Mouse (Mus musculus): ENCODE results near the gene Nckap5l. TPM values are rescaled to one million over a fixed set of nuclear protein-coding genes. Genes with fewer than 3 reads are reported as not detected.
A peak's percentile ranks its signal among the peaks of the same experiment; 100 is the strongest.
"Not testable (repeated sequence)": the region's sequence is repeated elsewhere in the genome, so short reads cannot be mapped to it uniquely, and the experiment has no call there.

Nckap5l gene
- polyA plus RNA-seq, 1 experiment from 2014 or later, result 9.2 TPM

GRCm38 (mm10) chr15:99449751-99450280, 7.7 kb downstream of the Nckap5l start:
- 22% methylated on average over 8 of the region's 8 CpGs for WGBS
- no peak for ATAC-seq (ENCODE audit: insufficient number of reproducible peaks, insufficient read depth, low FRiP score, low read depth)

GRCm38 (mm10) chr15:99449131-99449750, 8.3 kb downstream of the Nckap5l start:
- H3K4me1 ChIP-seq (ENCODE audit: control insufficient read depth in 2 of 2, insufficient read depth in 2 of 2, low read length in 2 of 2), result peaks cover 25 to 29% of the 10 kb centered on the region in 2 experiments
- peak overlapping the region; percentile 50 for H3K9ac ChIP-seq (ENCODE audit: low read length)
- peak; percentile 80 for ATAC-seq (ENCODE audit: insufficient number of reproducible peaks, insufficient read depth, low FRiP score, low read depth)
- peak overlapping the region; percentile 52 for H3K4me2 ChIP-seq (ENCODE audit: low read length)
- H3K27me3 ChIP-seq (ENCODE audit: control insufficient read depth, insufficient read depth, low read length), result no peaks in the 10 kb centered on the region
- H3K27ac ChIP-seq (replicated peaks in 1 of 2; ENCODE audit: control insufficient read depth in 1 of 2, insufficient read depth in 1 of 2, low read depth in 2 of 2, low read length in 2 of 2), result peak overlapping the region; percentile 78 to 87
- H3K36me3 ChIP-seq (ENCODE audit: control insufficient read depth, insufficient read depth, low read length), result peaks cover 29% of the 10 kb centered on the region
- peak overlapping the region in 1 of 2 experiments; percentile 4; a peak in 1 of 4 replicates for H3K4me3 ChIP-seq (ENCODE audit: control insufficient read depth in 1 of 2, insufficient read depth in 1 of 2, low read depth in 1 of 2, low read length in 2 of 2)
- 10% methylated on average over 9 of the region's 9 CpGs for WGBS
- no peaks in the 10 kb centered on the region for H3K9me3 ChIP-seq (ENCODE audit: control insufficient read depth, low read length)

More at GRCm38 (mm10) chr15:99449751-99450280, 7.7 kb downstream of the Nckap5l start:
- Histone ChIP-seq H3K4me1 (ENCODE audit: control insufficient read depth in 2 of 2, insufficient read depth in 2 of 2, low read length in 2 of 2) (peaks cover 26 to 29% of the 10 kb centered on the region in 2 experiments), H3K27me3 (ENCODE audit: control insufficient read depth, insufficient read depth, low read length) (no peaks in the 10 kb centered on the region), H3K9ac (ENCODE audit: low read length) (peak overlapping the region; percentile 50), H3K4me3 (ENCODE audit: control insufficient read depth in 1 of 2, insufficient read depth in 1 of 2, low read depth in 1 of 2, low read length in 2 of 2) (peak overlapping the region in 1 of 2 experiments; percentile 4; a peak in 1 of 4 replicates), H3K36me3 (ENCODE audit: control insufficient read depth, insufficient read depth, low read length) (peaks cover 23% of the 10 kb centered on the region), H3K4me2 (ENCODE audit: low read length) (peak overlapping the region; percentile 52), H3K9me3 (ENCODE audit: control insufficient read depth, low read length) (no peaks in the 10 kb centered on the region), H3K27ac (replicated peaks in 1 of 2; ENCODE audit: control insufficient read depth in 1 of 2, insufficient read depth in 1 of 2, low read depth in 2 of 2, low read length in 2 of 2) (peak overlapping the region; percentile 78 to 87)

GRCm38 (mm10) chr15:99446136-99446535, 11.4 kb downstream of the Nckap5l start:
- not testable (repeated sequence) for H3K27me3 ChIP-seq (ENCODE audit: control insufficient read depth, insufficient read depth, low read length); H3K4me3 ChIP-seq (ENCODE audit: control insufficient read depth in 1 of 2, insufficient read depth in 1 of 2, low read depth in 1 of 2, low read length in 2 of 2); H3K9ac ChIP-seq (ENCODE audit: low read length); H3K4me2 ChIP-seq (ENCODE audit: low read length); H3K27ac ChIP-seq (replicated peaks in 1 of 2; ENCODE audit: control insufficient read depth in 1 of 2, insufficient read depth in 1 of 2, low read depth in 2 of 2, low read length in 2 of 2); ATAC-seq (ENCODE audit: insufficient number of reproducible peaks, insufficient read depth, low FRiP score, low read depth); H3K9me3 ChIP-seq (ENCODE audit: control insufficient read depth, low read length)
- Histone ChIP-seq H3K4me1 (ENCODE audit: control insufficient read depth in 2 of 2, insufficient read depth in 2 of 2, low read length in 2 of 2) (peaks cover 26 to 36% of the 10 kb centered on the region in 2 experiments), H3K36me3 (ENCODE audit: control insufficient read depth, insufficient read depth, low read length) (peaks cover 24% of the 10 kb centered on the region)
- 88% methylated on average over 10 of the region's 10 CpGs for WGBS

GRCm38 (mm10) chr15:99445567-99445966, 12.0 kb downstream of the Nckap5l start:
- Histone ChIP-seq H3K36me3 (ENCODE audit: control insufficient read depth, insufficient read depth, low read length) (peaks cover 24% of the 10 kb centered on the region), H3K9me3 (ENCODE audit: control insufficient read depth, low read length) (no peaks in the 10 kb centered on the region), H3K9ac (ENCODE audit: low read length) (no peak overlapping the region), H3K4me1 (ENCODE audit: control insufficient read depth in 2 of 2, insufficient read depth in 2 of 2, low read length in 2 of 2) (peaks cover 29 to 38% of the 10 kb centered on the region in 2 experiments), H3K4me2 (ENCODE audit: low read length) (no peak overlapping the region), H3K4me3 (ENCODE audit: control insufficient read depth in 1 of 2, insufficient read depth in 1 of 2, low read depth in 1 of 2, low read length in 2 of 2) (no peak overlapping the region), H3K27me3 (ENCODE audit: control insufficient read depth, insufficient read depth, low read length) (no peaks in the 10 kb centered on the region), H3K27ac (replicated peaks in 1 of 2; ENCODE audit: control insufficient read depth in 1 of 2, insufficient read depth in 1 of 2, low read depth in 2 of 2, low read length in 2 of 2) (no peak overlapping the region)
- ATAC-seq (ENCODE audit: insufficient number of reproducible peaks, insufficient read depth, low FRiP score, low read depth), result no peak
- WGBS, result 72% methylated on average over 6 of the region's 6 CpGs

GRCm38 (mm10) chr15:99442358-99442757, 15.2 kb downstream of the Nckap5l start:
- no peak overlapping the region for H3K27ac ChIP-seq (replicated peaks in 1 of 2; ENCODE audit: control insufficient read depth in 1 of 2, insufficient read depth in 1 of 2, low read depth in 2 of 2, low read length in 2 of 2)
- no peaks in the 10 kb centered on the region for H3K27me3 ChIP-seq (ENCODE audit: control insufficient read depth, insufficient read depth, low read length)
- H3K4me2 ChIP-seq (ENCODE audit: low read length), result no peak overlapping the region
- no peak overlapping the region for H3K4me3 ChIP-seq (ENCODE audit: control insufficient read depth in 1 of 2, insufficient read depth in 1 of 2, low read depth in 1 of 2, low read length in 2 of 2)
- no peak for ATAC-seq (ENCODE audit: insufficient number of reproducible peaks, insufficient read depth, low FRiP score, low read depth)
- 82% methylated on average over 7 of the region's 7 CpGs for WGBS
- peaks cover 17 to 23% of the 10 kb centered on the region in 2 experiments for H3K4me1 ChIP-seq (ENCODE audit: control insufficient read depth in 2 of 2, insufficient read depth in 2 of 2, low read length in 2 of 2)
- no peaks in the 10 kb centered on the region for H3K9me3 ChIP-seq (ENCODE audit: control insufficient read depth, low read length)
- no peak overlapping the region for H3K9ac ChIP-seq (ENCODE audit: low read length)
- peaks cover 31% of the 10 kb centered on the region for H3K36me3 ChIP-seq (ENCODE audit: control insufficient read depth, insufficient read depth, low read length)

GRCm38 (mm10) chr15:99440816-99441457, 16.6 kb downstream of the Nckap5l start:
- Histone ChIP-seq H3K27me3 (ENCODE audit: control insufficient read depth, insufficient read depth, low read length) (no peaks in the 10 kb centered on the region), H3K9me3 (ENCODE audit: control insufficient read depth, low read length) (no peaks in the 10 kb centered on the region), H3K27ac (replicated peaks in 1 of 2; ENCODE audit: control insufficient read depth in 1 of 2, insufficient read depth in 1 of 2, low read depth in 2 of 2, low read length in 2 of 2) (peak overlapping the region; percentile 74 to 86), H3K4me2 (ENCODE audit: low read length) (peak overlapping the region; percentile 34), H3K4me1 (ENCODE audit: control insufficient read depth in 2 of 2, insufficient read depth in 2 of 2, low read length in 2 of 2) (peaks cover 18 to 34% of the 10 kb centered on the region in 2 experiments), H3K4me3 (ENCODE audit: control insufficient read depth in 1 of 2, insufficient read depth in 1 of 2, low read depth in 1 of 2, low read length in 2 of 2) (no peak overlapping the region), H3K36me3 (ENCODE audit: control insufficient read depth, insufficient read depth, low read length) (peaks cover 34% of the 10 kb centered on the region), H3K9ac (ENCODE audit: low read length) (0 out of 2 replicates have a peak overlapping the region, but pooled peaks have one; percentile 30)
- ATAC-seq (ENCODE audit: insufficient number of reproducible peaks, insufficient read depth, low FRiP score, low read depth), result no peak
- WGBS, result 52% methylated on average over 8 of the region's 8 CpGs

GRCm38 (mm10) chr15:99440112-99440815, 17.3 kb downstream of the Nckap5l start:
- ATAC-seq (ENCODE audit: insufficient number of reproducible peaks, insufficient read depth, low FRiP score, low read depth), result peak; percentile 80
- Histone ChIP-seq H3K27ac (replicated peaks in 1 of 2; ENCODE audit: control insufficient read depth in 1 of 2, insufficient read depth in 1 of 2, low read depth in 2 of 2, low read length in 2 of 2) (peak overlapping the region; percentile 74 to 86), H3K9me3 (ENCODE audit: control insufficient read depth, low read length) (no peaks in the 10 kb centered on the region), H3K4me2 (ENCODE audit: low read length) (peak overlapping the region; percentile 34), H3K4me1 (ENCODE audit: control insufficient read depth in 2 of 2, insufficient read depth in 2 of 2, low read length in 2 of 2) (peaks cover 19 to 38% of the 10 kb centered on the region in 2 experiments), H3K4me3 (ENCODE audit: control insufficient read depth in 1 of 2, insufficient read depth in 1 of 2, low read depth in 1 of 2, low read length in 2 of 2) (no peak overlapping the region), H3K27me3 (ENCODE audit: control insufficient read depth, insufficient read depth, low read length) (no peaks in the 10 kb centered on the region), H3K9ac (ENCODE audit: low read length) (peak overlapping the region; percentile 57; the same call in 1 of the 2 replicates), H3K36me3 (ENCODE audit: control insufficient read depth, insufficient read depth, low read length) (peaks cover 34% of the 10 kb centered on the region)
- WGBS, result 33% methylated on average over 2 of the region's 2 CpGs
